Mouse (Mus musculus) left cerebral cortex, postnatal 36 days (tissue): ENCODE data around the gene Taf15. TPM values are rescaled to one million over a fixed set of nuclear protein-coding genes. Genes with fewer than 3 reads are reported as not detected.
A peak's percentile ranks its signal among the peaks of the same experiment; 100 is the strongest.

ENCODE experiments used
- DNase-seq, 2 experiments: peaks; one replicate each; pipeline ENCODE4 v3.0.0; 2021 to 2022; ENCODE audit warnings: low spot score in 2 of 2, mixed read lengths in 1 of 2
- intact Hi-C: fragments of 180-260 bp; cut with DNase I; formaldehyde crosslinking; loops from one replicate; pipeline ENCODE4 v1.15.1; 2025
- total RNA-seq, 2 experiments: library from RNA; stranded (reverse); gene quantifications; 2 replicates each; pipeline ENCODE4 v1.2.3; 2021

Gene Taf15
- total RNA-seq: 10 to 100 TPM; 44.2 to 72.7 TPM

GRCm38 (mm10) chr11:83472324-83473234 lies at the start of gene Taf15:
Taf15 (plus strand) TSS chr11:83473086.
- intact Hi-C loops: loop anchor here (1.0 kb wide), 1 partner anchor 32 kb away; no protein-coding TSS in a partner anchor
- peak; percentile 99 to 100 for DNase-seq

GRCm38 (mm10) chr11:83424681-83425080 lies 48.2 kb upstream of the Taf15 start:
- peak; percentile 64 to 74 for DNase-seq
- intact Hi-C loops: loop anchor here (2.0 kb wide), 2 partner anchors 68 to 98 kb away; no protein-coding TSS in a partner anchor

GRCm38 (mm10) chr11:83426964-83427363 lies 45.9 kb upstream of the Taf15 start:
- no peak for DNase-seq
- intact Hi-C loops: no loop called here

- no peak for DNase-seq
- intact Hi-C loops: no loop called here
These were observed 43.5 kb upstream of the Taf15 start, which contains the start of gene Gas2l2 for GRCm38 (mm10) chr11:83429355-83429754. Gas2l2 (minus strand) TSS chr11:83429455.

- no peak for DNase-seq
- intact Hi-C loops: no loop called here
These were observed 40.4 kb upstream of the Taf15 start for GRCm38 (mm10) chr11:83432533-83432932.

GRCm38 (mm10) chr11:83437377-83437776 lies 35.5 kb upstream of the Taf15 start, which contains the start of gene 1700020L24Rik:
1700020L24Rik (plus strand) TSS chr11:83437677.
- no peak for DNase-seq
- intact Hi-C loops: no loop called here

GRCm38 (mm10) chr11:83439426-83440060 lies 33.3 kb upstream of the Taf15 start:
- intact Hi-C loops: loop anchor here (1.0 to 5.0 kb wide), 2 partner anchors 34 to 298 kb away; partner anchors contain the start of gene Taf15
- DNase-seq: no peak

- intact Hi-C loops: loop anchor here (1.0 to 5.0 kb wide), 2 partner anchors 33 to 297 kb away; partner anchors contain the start of gene Taf15
- peak; percentile 83 to 84 for DNase-seq
These were observed 32.5 kb upstream of the Taf15 start for GRCm38 (mm10) chr11:83440081-83441064.

GRCm38 (mm10) chr11:83441235-83441634 lies 31.7 kb upstream of the Taf15 start:
- intact Hi-C loops: loop anchor here (5.0 kb wide), 1 partner anchor 296 kb away; no protein-coding TSS in a partner anchor
- no peak for DNase-seq

- DNase-seq: peak; percentile 54 to 70
- intact Hi-C loops: loop anchor here (5.0 kb wide), 1 partner anchor 295 kb away; no protein-coding TSS in a partner anchor
These were observed 30.2 kb upstream of the Taf15 start for GRCm38 (mm10) chr11:83442596-83443267.

- no peak for DNase-seq
- intact Hi-C loops: loop anchor here (5.0 kb wide), 1 partner anchor 293 kb away; no protein-coding TSS in a partner anchor
These were observed 29.1 kb upstream of the Taf15 start for GRCm38 (mm10) chr11:83443824-83444223.

- DNase-seq: no peak
- intact Hi-C loops: no loop called here
These were observed 27.9 kb upstream of the Taf15 start for GRCm38 (mm10) chr11:83445001-83445400.

- intact Hi-C loops: no loop called here
- DNase-seq: no peak
These were observed 25.3 kb upstream of the Taf15 start for GRCm38 (mm10) chr11:83447612-83448011.

- no peak for DNase-seq
- intact Hi-C loops: no loop called here
These were observed 24.6 kb upstream of the Taf15 start for GRCm38 (mm10) chr11:83448021-83448926.

- intact Hi-C loops: no loop called here
- no peak for DNase-seq
These were observed 24.0 kb upstream of the Taf15 start for GRCm38 (mm10) chr11:83448927-83449236.

- intact Hi-C loops: no loop called here
- DNase-seq: no peak
These were observed 23.6 kb upstream of the Taf15 start for GRCm38 (mm10) chr11:83449298-83449697.

- intact Hi-C loops: no loop called here
- DNase-seq: no peak
These were observed 22.3 kb upstream of the Taf15 start for GRCm38 (mm10) chr11:83450550-83450949.

GRCm38 (mm10) chr11:83451281-83451680 lies 21.6 kb upstream of the Taf15 start:
- intact Hi-C loops: no loop called here

More at GRCm38 (mm10) chr11:83451281-83451680, 21.6 kb upstream of the Taf15 start:
- DNase-seq: no peak
